Mouse (Mus musculus) erythroid progenitor cell, adult 5-6 weeks (primary cell): ENCODE measurements around the gene Ece1. TPM values are rescaled to one million over a fixed set of nuclear protein-coding genes. Genes with fewer than 3 reads are reported as not detected.

Experiments
- ATAC-seq: replicated peaks from 2 replicates; pipeline ENCODE4 v1.8.0; 2016; ENCODE audit warnings: moderate number of reproducible peaks, mild to moderate bottlenecking, moderate TSS enrichment, inconsistent platforms; ENCODE audit not compliant: poor library complexity, low FRiP score, severe bottlenecking
- total RNA-seq, 2 experiments: library from RNA; stranded (forward) in 1 of 2; stranded (reverse) in 1 of 2; fragments of 150-400 nt in 1 of 2; fragments of 186-747, 209-891 nt in 1 of 2; gene quantifications; 2 replicates each; pipeline versions ENCODE4 v1.2.3 to v1.2.4; 2015 to 2017; ENCODE audit warnings: low replicate concordance in 2 of 2

Ece1 gene
- total RNA-seq, 2 experiments from 2014 or later = 0.83 to 1.7 TPM

DNA sequence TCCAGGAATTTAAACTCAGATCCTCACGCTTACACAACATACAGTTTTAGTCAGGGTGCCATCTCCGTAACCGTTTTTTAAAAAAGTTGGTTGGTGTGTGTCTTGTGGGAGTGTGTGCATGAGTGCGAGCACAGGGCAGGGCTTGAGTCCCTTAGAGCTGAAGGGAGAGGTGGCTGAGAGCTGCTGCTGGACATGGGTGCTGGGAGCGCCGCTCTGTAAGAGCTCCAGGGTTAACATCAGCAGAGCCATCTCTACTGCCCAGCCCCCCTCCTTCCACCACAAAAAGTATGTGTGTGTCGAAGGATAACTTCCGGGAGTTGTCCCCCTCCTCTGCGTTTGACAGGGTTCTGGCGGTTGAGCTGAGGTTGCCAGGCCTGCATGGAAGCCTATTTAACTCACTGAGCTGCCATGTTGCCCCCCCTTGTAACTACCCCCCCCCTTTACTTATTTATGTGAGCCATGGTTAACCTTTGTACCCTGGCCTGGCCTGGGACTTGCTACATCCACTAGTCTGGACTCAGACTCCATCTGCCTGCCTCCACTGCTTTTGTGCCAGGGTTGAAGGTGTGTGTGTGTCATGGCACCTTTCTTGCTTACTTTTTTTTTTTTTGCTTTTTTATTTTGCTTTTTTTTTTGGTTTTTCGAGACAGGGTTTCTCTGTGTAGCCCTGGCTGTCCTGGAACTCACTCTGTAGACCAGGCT, 142.0 kb downstream of the Ece1 start:
- no peak for ATAC-seq

DNA sequence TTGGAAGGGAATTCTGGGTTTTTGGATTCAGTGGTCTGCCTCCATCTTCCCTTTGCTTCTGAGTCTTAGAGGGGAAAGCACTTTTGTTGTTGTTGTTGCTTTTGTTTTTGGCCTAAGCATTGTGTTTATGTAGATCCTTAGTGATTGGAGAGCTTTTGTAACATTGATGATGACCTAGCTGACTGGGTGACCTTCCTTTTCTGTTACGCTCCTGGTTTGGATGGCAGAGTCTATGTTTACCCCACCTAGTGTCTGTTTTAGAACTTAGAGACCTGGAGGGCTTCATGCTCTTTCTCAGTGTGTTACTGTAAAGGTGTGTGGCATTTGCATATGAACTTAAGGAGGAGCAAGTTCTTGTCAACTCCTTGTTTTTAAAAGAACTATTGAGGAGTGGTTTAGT, 143.7 kb downstream of the Ece1 start:
- no peak for ATAC-seq

DNA sequence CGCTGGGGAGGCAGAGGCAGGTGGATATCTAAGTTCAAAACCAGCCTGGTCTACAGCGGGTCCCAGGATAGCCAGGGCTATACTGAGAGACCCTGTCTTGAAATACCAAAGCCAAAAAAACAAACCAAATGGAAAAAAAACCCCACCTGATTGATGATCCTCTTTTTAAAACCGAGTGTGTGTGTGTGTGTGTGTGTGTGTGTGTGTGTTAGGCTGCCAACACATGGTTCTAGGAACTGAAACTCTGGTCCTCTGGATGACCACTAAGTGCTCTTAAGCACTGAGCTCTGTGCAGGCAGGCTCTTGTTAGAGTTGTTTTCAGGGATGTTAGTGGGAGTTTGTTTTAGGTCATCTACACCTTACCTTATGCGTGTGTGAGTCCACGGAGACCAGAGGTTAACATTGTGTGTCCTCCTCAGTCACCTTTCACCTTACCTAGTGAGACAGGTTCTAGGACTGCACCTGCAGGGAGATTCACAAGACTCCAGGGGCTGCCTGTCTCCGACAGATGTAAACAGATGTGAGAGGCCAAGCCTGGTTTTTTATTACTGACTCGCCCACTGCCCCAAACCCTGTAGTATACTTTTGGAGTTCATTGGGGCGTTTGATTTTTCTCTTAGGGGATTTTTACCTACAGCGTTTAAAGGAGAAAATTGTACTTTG, 145.0 kb downstream of the Ece1 start:
- no peak for ATAC-seq

GRCm38 (mm10) chr4:138008646-138009045, 146.6 kb downstream of the Ece1 start:
- no peak for ATAC-seq

- no peak for ATAC-seq
Observed at GRCm38 (mm10) chr4:138009786-138010502, 147.9 kb downstream of the Ece1 start.

DNA sequence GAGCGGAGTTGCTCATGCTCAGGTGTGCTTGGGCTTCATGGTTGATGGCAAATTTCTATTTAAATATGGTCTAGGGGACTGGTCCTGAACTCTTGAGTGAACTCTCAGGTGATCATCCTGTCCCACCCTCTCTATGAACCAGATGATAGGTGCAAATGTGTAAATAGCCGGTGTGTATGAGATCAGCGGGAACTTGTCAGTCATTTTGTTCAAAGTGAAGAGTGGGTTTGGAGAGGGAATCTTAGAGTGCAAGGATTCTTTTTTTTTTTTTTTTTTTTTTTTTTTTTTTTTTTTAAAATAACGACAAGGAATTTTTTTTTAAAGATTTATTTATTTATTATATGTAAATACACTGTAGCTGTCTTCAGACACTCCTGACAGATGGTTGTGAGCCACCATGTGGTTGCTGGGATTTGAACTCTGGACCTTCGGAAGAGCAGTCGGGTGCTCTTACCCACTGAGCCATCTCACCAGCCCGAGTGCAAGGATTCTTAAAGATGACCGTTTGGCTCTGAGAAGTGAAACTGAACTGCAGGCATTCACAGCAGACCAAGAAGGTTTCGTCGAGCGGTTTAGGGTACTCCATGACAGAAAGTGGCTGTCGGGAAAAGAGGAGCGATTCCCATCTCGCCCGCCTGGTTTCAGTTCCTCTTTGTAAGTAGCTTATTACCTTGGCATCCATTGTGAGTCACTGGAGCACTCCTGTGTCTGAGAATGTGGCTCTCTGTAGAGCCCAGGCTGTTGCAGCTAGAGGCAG, 151.9 kb downstream of the Ece1 start:
- ATAC-seq = no peak

Other genes starting within 250 kb of the Ece1 start
- gene Rap1gap, start 197.5 kb upstream of the Ece1 start, total RNA-seq (2015; ENCODE audit: low replicate concordance) = not detected in 2 replicates
- gene Rap1gap, start 197.5 kb upstream of the Ece1 start, total RNA-seq (2017; ENCODE audit: low replicate concordance) = not detected in 2 replicates
- not detected in 2 replicates for gene Alpl, start 65.9 kb upstream of the Ece1 start, total RNA-seq (2015; ENCODE audit: low replicate concordance)
- gene Alpl, start 65.9 kb upstream of the Ece1 start, total RNA-seq (2017; ENCODE audit: low replicate concordance) = not detected in 2 replicates
- gene Eif4g3, start 130.8 kb downstream of the Ece1 start, total RNA-seq (2015; ENCODE audit: low replicate concordance) = 23.1 and 29.8 TPM in 2 replicates
- 11.7 and 12.1 TPM in 2 replicates for gene Eif4g3, start 130.8 kb downstream of the Ece1 start, total RNA-seq (2017; ENCODE audit: low replicate concordance)